In genomic region chr2:57698659-57699061, GRCm38 (mm10) we compare ENCODE assay signal across 8 mouse cellular contexts.
DNase-seq lines count a peak whose midpoint lies in the region; ATAC-seq lines count a peak whose summit lies in the region.

No protein-coding gene starts in this region.

- peaks cover 18% of the 10 kb centered on the region for H3K4me1 ChIP-seq in forebrain, embryonic 14.5 days (ENCODE audit: control insufficient read depth, insufficient read depth, low read length)

- peak; percentile 18 for DNase-seq in MN1 (ENCODE audit: low spot score)
- peak; percentile 91 for DNase-seq in forebrain, embryonic 14.5 days (ENCODE audit: low spot score)
- peak; percentile 24 for DNase-seq in hindlimb bud, embryonic 11.5 days (ENCODE audit: extremely low spot score, low read depth, low spot score)
- peak; percentile 13 for DNase-seq in left cerebral cortex, adult 11 months (ENCODE audit: low spot score)
- DNase-seq in lung, postnatal 36 days = peak; percentile 2
- peak; percentile 60 to 75 for DNase-seq in right cerebral cortex, postnatal 10 days (ENCODE audit: low spot score in 2 of 2)
- no peak for DNase-seq in c-Kit-positive CD71-positive TER-119-positive erythroid progenitor cells, embryonic 14.5 days (ENCODE audit: low spot score)

- H3K4me2 ChIP-seq in forebrain, embryonic 14.5 days (ENCODE audit: low read length) = peak overlapping the region; percentile 61

- H3K27me3 ChIP-seq in forebrain, embryonic 14.5 days (replicated peaks; ENCODE audit: control insufficient read depth, insufficient read depth, low read length) = no peaks in the 10 kb centered on the region

- H3K9me3 ChIP-seq in forebrain, embryonic 14.5 days (replicated peaks; ENCODE audit: control insufficient read depth, low read length) = no peaks in the 10 kb centered on the region

- whole genome bisulfite sequencing in forebrain, embryonic 14.5 days = under 1% methylated on average over 11 of the region's 11 CpGs

- ATAC-seq in cerebellum, adult (ENCODE audit: insufficient number of reproducible peaks, low FRiP score, low TSS enrichment) = peak; percentile 95
- peak; percentile 89 for ATAC-seq in forebrain, embryonic 14.5 days

- H3K9ac ChIP-seq in forebrain, embryonic 14.5 days (ENCODE audit: low read length) = peak overlapping the region; percentile 52; the same call in 1 of the 2 replicates

- no peaks in the 10 kb centered on the region for H3K36me3 ChIP-seq in forebrain, embryonic 14.5 days (ENCODE audit: control insufficient read depth, insufficient read depth, low read length)

- peak overlapping the region; percentile 32 for H3K4me3 ChIP-seq in forebrain, embryonic 14.5 days (ENCODE audit: low read depth, low read length)

- peak overlapping the region; percentile 52 for H3K27ac ChIP-seq in forebrain, embryonic 14.5 days (ENCODE audit: low read depth, low read length)
